Mouse (Mus musculus) frontal cortex, adult (tissue): Measurements from ENCODE around the gene C1qb.

ENCODE experiments used
- ATAC-seq: cut with Nextera tagmentation; 2 replicates; pipeline ENCODE4 v1.9.2; 2017; ENCODE audit warnings: mild to moderate bottlenecking, moderate library complexity, mixed read lengths; ENCODE audit not compliant: low TSS enrichment

Gene C1qb

DNA sequence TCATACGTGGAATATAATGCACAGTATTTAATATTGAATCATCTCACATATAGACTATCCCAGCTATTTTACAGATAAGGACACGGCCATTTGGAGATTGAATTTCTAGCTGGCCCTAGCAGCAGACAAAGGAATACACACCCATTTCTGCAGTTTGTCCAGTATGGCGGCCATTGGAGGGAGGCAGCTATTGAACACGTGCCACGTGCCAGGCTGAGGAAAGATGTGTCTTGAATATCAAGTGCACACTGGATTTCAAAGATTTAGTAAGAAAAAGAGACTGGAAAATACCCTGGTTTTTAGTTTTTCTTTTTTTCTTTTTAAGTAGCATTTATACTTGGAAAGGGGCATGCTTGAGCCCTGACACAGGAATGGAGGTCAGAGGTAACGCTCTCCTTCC, 38.8 kb downstream of the C1qb start:
- no peak for ATAC-seq

DNA sequence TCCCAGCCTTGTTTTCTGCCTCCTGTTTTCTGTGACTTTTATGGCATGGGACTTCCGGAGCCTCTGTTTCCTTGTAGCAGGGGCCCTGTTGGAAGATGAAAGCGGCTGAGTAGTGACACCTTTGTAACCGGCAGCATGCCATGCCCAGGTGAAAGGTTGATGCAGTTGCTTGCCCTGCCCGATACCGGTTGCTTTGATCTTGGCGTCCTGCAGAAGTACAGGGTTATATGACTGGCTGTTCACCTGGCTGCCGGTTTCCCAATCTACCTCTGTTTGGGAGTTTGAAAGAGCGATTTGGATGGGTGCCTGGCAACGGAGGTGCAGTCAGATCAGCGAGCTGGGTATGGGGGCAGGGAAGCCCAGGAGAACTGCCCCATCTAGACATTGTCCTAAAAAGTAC, 43.2 kb downstream of the C1qb start:
- ATAC-seq, result no peak

DNA sequence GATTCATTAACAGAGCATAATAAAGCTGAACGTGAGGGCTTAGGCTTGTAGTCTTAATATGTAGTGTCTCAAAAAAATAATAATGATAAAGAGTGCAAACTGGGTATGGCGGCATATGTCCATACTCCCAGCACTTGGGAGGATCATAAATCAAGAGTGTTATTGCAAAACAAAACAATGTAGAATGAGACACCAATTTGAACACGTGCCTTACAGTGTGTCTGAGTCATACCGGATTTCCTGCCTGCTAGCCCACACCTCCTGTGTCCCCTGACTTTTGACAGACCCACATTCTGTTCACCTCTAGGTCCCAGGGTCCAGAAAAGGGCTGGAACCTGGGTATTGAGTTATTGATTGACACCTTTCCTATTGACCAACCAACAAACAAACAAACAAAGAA, 44.0 kb downstream of the C1qb start:
- no peak for ATAC-seq

DNA sequence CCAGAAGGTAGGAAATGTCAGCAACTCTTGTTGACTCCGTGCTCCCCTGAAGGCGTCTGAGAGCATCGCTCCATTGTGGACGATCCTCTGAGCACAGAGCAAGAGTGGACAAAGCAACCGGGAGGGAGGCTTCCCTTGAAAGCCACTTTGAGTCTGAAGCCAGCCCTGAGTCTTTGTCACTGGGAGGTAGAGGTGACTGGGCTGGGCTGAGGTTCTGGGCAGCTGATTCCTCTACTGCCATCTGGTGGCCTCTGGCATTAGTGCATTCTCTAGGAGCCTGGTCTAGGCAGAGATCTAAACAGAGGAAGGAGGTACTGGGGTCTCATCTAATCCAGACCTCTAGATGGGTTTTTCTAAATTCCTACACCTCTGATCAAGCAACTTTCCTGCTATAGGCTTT, 44.9 kb downstream of the C1qb start:
- peak; percentile 61; the same call in 1 of the 2 replicates for ATAC-seq

DNA sequence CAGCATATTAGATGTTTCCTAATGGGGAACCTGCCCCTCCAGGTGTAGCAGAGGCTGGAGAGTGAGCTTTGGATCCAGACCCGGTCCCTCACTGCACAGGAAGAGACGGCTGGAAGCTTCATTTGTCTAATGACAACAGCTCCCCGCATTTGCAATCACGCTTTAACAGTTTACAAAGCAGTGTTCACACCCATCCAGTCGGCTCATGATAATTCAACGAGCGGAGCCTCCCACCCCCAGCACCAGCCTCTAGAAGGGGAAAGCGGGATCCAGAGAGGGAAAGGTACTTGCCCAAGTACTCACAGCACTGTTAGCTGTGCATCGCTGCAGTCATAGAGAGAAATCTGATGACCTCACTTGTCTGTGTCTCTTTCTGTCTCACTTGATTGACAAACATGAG, 47.5 kb downstream of the C1qb start:
- ATAC-seq, result no peak

DNA sequence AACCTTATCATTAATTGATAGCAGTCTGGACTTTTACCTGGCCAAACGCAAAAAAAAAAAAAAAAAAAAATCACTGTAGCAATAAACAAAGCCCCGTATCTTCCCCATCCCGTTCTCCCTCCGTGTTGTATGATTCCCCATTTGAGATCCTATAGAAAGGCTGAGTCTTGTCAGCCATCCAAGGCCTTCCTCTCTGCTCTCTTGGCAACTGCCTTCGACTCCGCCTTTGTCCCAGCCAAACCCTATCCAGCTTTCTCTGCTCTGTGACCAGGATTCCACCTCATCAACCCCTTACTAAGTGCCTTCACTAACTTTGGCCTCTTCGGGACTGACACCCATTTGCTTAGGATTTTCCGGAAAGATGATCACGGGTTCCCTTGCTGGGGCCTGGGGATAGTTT, 48.0 kb downstream of the C1qb start:
- no peak for ATAC-seq

DNA sequence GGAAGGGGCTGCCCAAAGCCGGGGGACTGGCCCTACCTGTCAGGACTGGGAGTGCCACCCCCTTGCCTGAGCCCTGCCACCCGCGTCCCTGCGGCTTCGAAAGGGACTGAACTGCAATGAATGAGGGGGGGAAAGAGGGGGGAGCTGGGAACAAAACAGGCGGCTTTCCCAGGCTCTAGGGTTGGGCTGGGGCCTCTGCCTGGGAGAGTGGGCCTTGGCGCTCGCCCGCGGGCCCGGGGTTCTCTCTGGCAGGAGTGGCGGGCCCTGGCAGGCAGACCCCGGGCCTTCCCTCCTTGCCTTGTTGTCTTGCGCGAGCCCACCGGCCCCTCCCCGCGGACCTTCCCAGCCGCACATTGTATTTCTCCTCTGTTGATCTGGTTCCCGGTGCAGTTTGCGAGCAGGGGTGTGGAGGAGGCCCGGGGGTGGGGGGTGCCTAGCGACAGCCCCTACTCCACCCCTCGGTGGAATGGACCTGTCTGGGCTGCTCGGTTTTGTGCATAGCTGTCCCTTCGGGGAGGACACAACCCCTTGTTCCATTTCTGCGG, 49.5 kb downstream of the C1qb start:
- peak; percentile 41 for ATAC-seq

DNA sequence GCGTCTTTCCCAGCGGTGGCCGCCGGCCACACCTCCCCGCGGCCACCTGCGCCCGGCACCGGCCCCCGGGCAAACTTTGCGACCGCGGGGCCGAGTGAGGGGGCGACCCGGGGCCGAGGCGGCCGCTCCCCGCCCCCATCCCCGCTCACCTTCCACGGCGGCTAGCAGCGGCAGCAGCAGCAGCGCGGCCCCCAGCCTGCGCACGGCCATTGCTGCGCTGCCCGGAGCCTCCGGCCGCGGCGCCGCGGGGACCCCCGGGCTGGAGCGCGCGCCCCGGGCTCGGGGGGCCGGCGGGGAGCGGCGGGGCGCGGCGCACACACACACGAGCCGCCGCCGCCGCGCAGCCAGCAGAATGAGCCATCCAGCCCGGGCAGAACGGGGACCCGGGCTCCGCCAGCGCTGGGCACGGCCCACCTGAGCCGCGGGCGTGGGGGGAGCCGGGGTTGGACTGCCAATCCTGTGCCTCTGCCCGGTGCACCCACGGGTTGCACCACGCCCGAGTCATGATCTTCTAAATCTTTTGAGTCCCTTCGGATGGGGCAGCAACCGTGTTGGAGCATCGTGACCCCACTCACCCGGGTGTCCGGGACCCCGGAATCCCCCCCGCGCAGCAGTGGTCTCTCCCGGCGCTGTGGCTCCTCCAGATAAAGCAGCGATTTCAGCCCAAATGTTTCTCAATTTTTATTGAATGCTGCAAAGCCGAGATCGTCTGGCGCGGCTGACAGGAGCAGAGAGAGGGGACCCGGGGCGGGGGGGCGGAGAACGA, 50.2 kb downstream of the C1qb start, which contains the start of gene Ephb2:
Gene Ephb2, minus strand, starts transcription at position 368 of the 766 bp plus-strand sequence.
- peak; percentile 67 for ATAC-seq

DNA sequence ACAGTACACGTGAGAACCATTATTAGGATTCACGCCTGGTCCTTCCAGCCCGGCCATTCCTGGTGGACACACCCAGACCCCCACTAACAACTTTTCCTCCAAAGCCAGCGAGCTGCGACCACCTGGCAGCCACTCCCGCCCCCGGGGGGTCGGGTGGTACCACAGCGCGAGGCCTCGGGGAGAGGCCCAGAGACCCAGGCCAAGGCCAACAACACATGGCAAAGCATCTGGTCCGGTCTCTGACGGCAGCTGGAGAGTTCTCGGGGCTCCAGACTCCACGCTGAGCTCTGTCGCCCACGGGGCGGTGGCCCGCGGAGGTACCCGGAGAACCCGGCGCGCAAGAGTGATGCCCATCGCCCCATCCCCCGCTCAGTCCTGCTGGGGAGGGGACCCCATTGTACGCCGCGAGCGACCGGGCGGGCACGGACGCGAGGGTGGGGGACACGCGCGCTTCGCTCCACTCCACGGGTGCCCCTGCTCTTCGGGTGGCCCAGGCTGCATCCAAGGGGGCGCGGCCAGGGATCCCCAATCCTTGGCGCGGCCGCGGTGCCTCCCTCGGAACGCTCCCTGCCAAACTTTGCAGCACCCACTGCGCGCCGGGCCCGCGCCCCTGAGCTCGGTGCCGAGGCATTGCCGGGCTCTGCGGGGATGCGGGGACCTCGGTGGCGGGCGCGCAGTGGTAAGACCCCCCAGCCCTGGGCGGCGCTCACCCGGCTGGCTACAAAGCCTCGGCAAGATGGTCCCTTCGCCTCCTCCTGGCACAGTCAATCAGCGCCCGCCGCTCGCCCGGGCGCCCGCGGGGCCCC, 51.0 kb downstream of the C1qb start:
- ATAC-seq, result peak; percentile 29; the same call in 1 of the 2 replicates

DNA sequence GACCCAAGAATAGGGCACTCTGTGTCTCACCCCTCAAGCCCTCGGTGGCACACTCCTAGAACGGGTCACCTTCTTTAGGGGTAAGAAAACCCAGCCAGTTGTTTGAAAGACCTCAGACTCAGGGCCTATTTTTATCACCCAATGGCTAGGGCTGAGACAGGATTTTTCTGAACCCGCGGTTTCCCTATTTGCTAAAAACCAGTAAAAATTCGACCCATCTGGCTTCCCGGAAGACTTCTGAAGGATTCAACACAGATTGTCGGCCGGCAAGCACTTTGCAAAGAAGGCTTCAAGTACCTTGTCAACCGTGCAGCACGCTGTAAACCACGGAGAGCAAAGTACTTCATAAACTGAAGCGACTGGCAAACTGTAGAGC, 51.6 kb downstream of the C1qb start:
- no peak for ATAC-seq

DNA sequence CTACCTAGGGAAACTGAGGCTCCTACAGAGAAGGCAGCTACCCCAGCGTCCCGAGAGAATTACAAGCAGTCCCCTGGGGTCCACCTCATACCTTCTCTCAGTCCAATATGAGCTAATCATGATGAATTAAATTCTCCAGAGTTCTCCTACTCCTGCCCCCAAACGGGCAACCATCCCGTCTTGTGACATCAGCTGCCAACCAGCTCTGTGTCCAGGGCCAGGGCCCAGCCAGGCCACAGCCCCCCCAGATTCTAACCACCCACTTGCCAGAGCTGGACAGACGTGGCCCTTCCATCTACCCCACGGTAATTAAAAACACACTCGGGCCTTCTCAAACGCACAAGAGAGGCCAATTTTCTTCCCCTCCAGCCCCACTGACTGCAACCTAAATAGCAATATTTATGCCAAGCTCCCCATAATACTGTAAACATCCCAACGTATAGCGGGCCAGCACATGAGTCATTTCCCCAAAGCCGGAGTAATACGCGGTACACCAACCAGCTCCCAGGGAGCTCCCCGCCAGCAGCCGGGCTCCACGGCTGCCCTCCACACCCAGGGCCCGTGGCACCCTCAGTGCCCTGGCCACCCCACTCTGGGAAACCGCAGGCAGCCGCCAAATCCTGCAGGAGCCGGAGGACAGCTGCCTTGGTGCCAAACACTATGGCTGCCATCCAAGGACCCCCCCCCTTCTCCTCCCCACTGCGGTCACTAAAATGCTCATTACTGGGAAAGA, 52.2 kb downstream of the C1qb start:
- no peak for ATAC-seq

DNA sequence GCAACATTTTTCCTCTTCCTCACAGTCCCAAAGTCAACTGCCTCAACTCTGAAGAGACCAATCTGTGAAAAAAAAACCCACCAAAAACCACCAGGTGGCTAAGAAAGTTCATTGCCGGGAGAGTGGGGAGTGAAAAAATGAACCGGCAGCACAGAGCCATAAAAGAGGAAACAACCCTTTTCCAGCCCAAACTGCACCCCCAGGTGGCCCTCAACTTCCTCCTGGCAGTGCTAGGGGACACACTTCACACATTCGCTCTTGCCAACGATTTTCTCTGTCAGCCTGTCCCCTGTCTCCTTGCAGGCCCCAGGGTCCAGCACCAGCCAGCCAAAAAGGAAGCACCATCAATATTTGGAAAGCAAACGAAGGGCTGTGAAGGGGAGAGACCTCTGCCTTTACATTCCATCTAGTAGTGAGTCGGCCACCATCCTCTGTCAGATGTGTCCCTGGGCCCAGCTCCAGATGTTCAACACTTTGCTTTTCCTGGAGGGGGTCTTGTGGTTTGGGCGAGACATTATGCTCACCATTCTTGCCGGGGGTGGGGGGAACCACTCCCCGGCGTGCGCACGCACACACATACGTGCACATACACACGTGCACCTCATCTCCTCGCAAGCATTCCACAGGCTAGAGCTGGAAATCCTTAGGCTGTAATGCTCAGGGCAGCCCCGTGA, 53.3 kb downstream of the C1qb start:
- no peak for ATAC-seq

DNA sequence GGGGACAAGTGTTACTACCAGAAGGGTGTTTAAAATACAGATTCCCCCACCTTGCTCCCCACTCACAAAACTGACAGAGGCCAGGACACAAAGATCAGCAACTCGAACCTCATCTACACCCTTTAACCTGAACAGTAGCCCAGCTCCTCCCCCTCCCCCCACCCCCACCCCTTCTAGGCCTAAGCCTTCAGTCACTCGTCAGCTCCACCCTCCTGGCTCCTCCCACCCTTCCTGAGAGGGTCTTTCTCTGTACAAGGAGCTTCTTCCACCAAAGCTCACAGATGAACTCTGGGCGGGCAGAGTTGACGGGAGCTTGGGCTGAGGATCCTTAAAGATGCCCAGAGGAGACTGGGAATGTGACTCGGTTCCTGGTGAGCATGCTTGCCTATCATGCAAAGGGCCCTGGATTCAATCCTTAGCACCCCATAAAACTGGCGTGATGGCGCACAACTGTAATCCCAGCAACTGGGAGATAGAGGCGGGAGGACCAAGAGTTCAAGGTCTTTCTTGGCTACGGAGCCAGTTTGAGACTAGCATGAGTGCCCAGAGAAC, 55.6 kb downstream of the C1qb start:
- no peak for ATAC-seq
